Mouse (Mus musculus): ENCODE data around the gene Akap6. TPM values are rescaled to one million over a fixed set of nuclear protein-coding genes. Genes with fewer than 3 reads are reported as not detected.

Akap6 gene
- polyA plus RNA-seq, 1 experiment from 2014 or later: 0.03 TPM

- WGBS (ENCODE audit: insufficient replicate concordance): 64% methylated on average over 4 of the region's 4 CpGs
- no peaks in the 10 kb centered on the region for H3K27me3 ChIP-seq
- no peak overlapping the region for H3K4me3 ChIP-seq (replicated peaks)
- ATAC-seq (ENCODE audit: low read depth) (no peak), DNase-seq (no peak)
- H3K27ac ChIP-seq: no peak overlapping the region
- H3K36me3 ChIP-seq: no peaks in the 10 kb centered on the region
- H3K9me3 ChIP-seq (replicated peaks): no peaks in the 10 kb centered on the region
- H3K4me1 ChIP-seq (replicated peaks): no peaks in the 10 kb centered on the region
- H3K9ac ChIP-seq: no peak overlapping the region
- H3K4me2 ChIP-seq: no peak overlapping the region
These were observed 226.3 kb downstream of the Akap6 start for GRCm38 (mm10) chr12:52925448-52925847.

- no peak overlapping the region for H3K4me2 ChIP-seq
- H3K27ac ChIP-seq: no peak overlapping the region
- no peaks in the 10 kb centered on the region for H3K36me3 ChIP-seq
- no peaks in the 10 kb centered on the region for H3K27me3 ChIP-seq
- no peak for DNase-seq
- H3K4me1 ChIP-seq (replicated peaks): no peaks in the 10 kb centered on the region
- 0 out of 2 replicates have a peak, but pooled peaks cover 6% of the 10 kb centered on the region for H3K9me3 ChIP-seq (replicated peaks)
- 56% methylated on average over 7 of the region's 13 CpGs for WGBS (ENCODE audit: insufficient replicate concordance)
- no peak for ATAC-seq (ENCODE audit: low read depth)
- H3K4me3 ChIP-seq (replicated peaks): no peak overlapping the region
- no peak overlapping the region for H3K9ac ChIP-seq
These were observed 234.6 kb downstream of the Akap6 start for GRCm38 (mm10) chr12:52933832-52934231.

- WGBS (ENCODE audit: insufficient replicate concordance): 80% methylated on average over 3 of the region's 3 CpGs
- Histone ChIP-seq H3K4me2 (no peak overlapping the region), H3K4me1 (replicated peaks) (no peaks in the 10 kb centered on the region), H3K27me3 (no peaks in the 10 kb centered on the region), H3K9ac (no peak overlapping the region), H3K9me3 (replicated peaks) (0 out of 2 replicates have a peak, but pooled peaks cover 6% of the 10 kb centered on the region), H3K36me3 (no peaks in the 10 kb centered on the region), H3K27ac (no peak overlapping the region), H3K4me3 (replicated peaks) (no peak overlapping the region)
- no peak for ATAC-seq (ENCODE audit: low read depth)
- no peak for DNase-seq
These were observed 235.8 kb downstream of the Akap6 start for GRCm38 (mm10) chr12:52934989-52935388.

- WGBS (ENCODE audit: insufficient replicate concordance): 70% methylated on average over 5 of the region's 5 CpGs
- H3K4me2 ChIP-seq: no peak overlapping the region
- H3K27me3 ChIP-seq: no peaks in the 10 kb centered on the region
These were observed 239.6 kb downstream of the Akap6 start for GRCm38 (mm10) chr12:52938786-52939185.

GRCm38 (mm10) chr12:52939324-52939946 is 240.3 kb downstream of the Akap6 start:
- H3K4me3 ChIP-seq (replicated peaks): no peak overlapping the region
- H3K9me3 ChIP-seq (replicated peaks): 0 out of 2 replicates have a peak, but pooled peaks cover 6% of the 10 kb centered on the region
- no peak overlapping the region for H3K9ac ChIP-seq
- H3K27me3 ChIP-seq: no peaks in the 10 kb centered on the region
- no peak overlapping the region for H3K4me2 ChIP-seq
- H3K27ac ChIP-seq: no peak overlapping the region
- no peaks in the 10 kb centered on the region for H3K36me3 ChIP-seq
- ATAC-seq (ENCODE audit: low read depth) (no peak), DNase-seq (no peak)
- 48% methylated on average over 15 of the region's 15 CpGs for WGBS (ENCODE audit: insufficient replicate concordance)
- no peaks in the 10 kb centered on the region for H3K4me1 ChIP-seq (replicated peaks)

More at GRCm38 (mm10) chr12:52938786-52939185, 239.6 kb downstream of the Akap6 start:
- no peak for DNase-seq
- Histone ChIP-seq H3K9me3 (replicated peaks) (0 out of 2 replicates have a peak, but pooled peaks cover 6% of the 10 kb centered on the region), H3K9ac (no peak overlapping the region), H3K4me3 (replicated peaks) (no peak overlapping the region), H3K27ac (no peak overlapping the region), H3K36me3 (no peaks in the 10 kb centered on the region), H3K4me1 (replicated peaks) (no peaks in the 10 kb centered on the region)
- no peak for ATAC-seq (ENCODE audit: low read depth)

GRCm38 (mm10) chr12:52941941-52942340 is 242.8 kb downstream of the Akap6 start:
- WGBS (ENCODE audit: insufficient replicate concordance): 69% methylated on average over 4 of the region's 4 CpGs

GRCm38 (mm10) chr12:52944274-52944673 is 245.1 kb downstream of the Akap6 start:
- no peak overlapping the region for H3K4me3 ChIP-seq (replicated peaks)
- no peak overlapping the region for H3K9ac ChIP-seq
- H3K9me3 ChIP-seq (replicated peaks): no peaks in the 10 kb centered on the region
- WGBS (ENCODE audit: insufficient replicate concordance): 46% methylated on average over 7 of the region's 7 CpGs
- no peaks in the 10 kb centered on the region for H3K27me3 ChIP-seq
- H3K27ac ChIP-seq: no peak overlapping the region
- H3K36me3 ChIP-seq: no peaks in the 10 kb centered on the region
- no peaks in the 10 kb centered on the region for H3K4me1 ChIP-seq (replicated peaks)
- no peak overlapping the region for H3K4me2 ChIP-seq
- DNase-seq (no peak), ATAC-seq (ENCODE audit: low read depth) (no peak)

More at GRCm38 (mm10) chr12:52941941-52942340, 242.8 kb downstream of the Akap6 start:
- no peak for ATAC-seq (ENCODE audit: low read depth)
- Histone ChIP-seq H3K36me3 (no peaks in the 10 kb centered on the region), H3K4me3 (replicated peaks) (no peak overlapping the region), H3K27me3 (no peaks in the 10 kb centered on the region), H3K9ac (no peak overlapping the region), H3K4me2 (no peak overlapping the region), H3K27ac (no peak overlapping the region), H3K9me3 (replicated peaks) (no peaks in the 10 kb centered on the region), H3K4me1 (replicated peaks) (no peaks in the 10 kb centered on the region)
- DNase-seq: no peak

GRCm38 (mm10) chr12:52944949-52945348 is 245.8 kb downstream of the Akap6 start:
- no peak overlapping the region for H3K4me3 ChIP-seq (replicated peaks)
- no peaks in the 10 kb centered on the region for H3K4me1 ChIP-seq (replicated peaks)
- no peak for DNase-seq
- H3K27me3 ChIP-seq: no peaks in the 10 kb centered on the region
- no peaks in the 10 kb centered on the region for H3K9me3 ChIP-seq (replicated peaks)
- 52% methylated on average over 2 of the region's 2 CpGs for WGBS (ENCODE audit: insufficient replicate concordance)
- ATAC-seq (ENCODE audit: low read depth): no peak
- H3K36me3 ChIP-seq: no peaks in the 10 kb centered on the region
- no peak overlapping the region for H3K9ac ChIP-seq
- H3K4me2 ChIP-seq: no peak overlapping the region
- H3K27ac ChIP-seq: no peak overlapping the region

GRCm38 (mm10) chr12:52950660-52951059 is 251.5 kb downstream of the Akap6 start:
- Histone ChIP-seq H3K27ac (no peak overlapping the region), H3K27me3 (no peaks in the 10 kb centered on the region), H3K4me3 (replicated peaks) (no peak overlapping the region), H3K4me2 (no peak overlapping the region), H3K4me1 (replicated peaks) (no peaks in the 10 kb centered on the region), H3K9ac (no peak overlapping the region), H3K9me3 (replicated peaks) (no peaks in the 10 kb centered on the region), H3K36me3 (no peaks in the 10 kb centered on the region)
- ATAC-seq (ENCODE audit: low read depth) (no peak), DNase-seq (no peak)
- WGBS (ENCODE audit: insufficient replicate concordance): 65% methylated on average over 4 of the region's 4 CpGs

- H3K9me3 ChIP-seq (replicated peaks): no peaks in the 10 kb centered on the region
- H3K36me3 ChIP-seq: no peaks in the 10 kb centered on the region
- no peak overlapping the region for H3K27ac ChIP-seq
- H3K4me2 ChIP-seq: no peak overlapping the region
- DNase-seq (no peak), ATAC-seq (ENCODE audit: low read depth) (no peak)
- no peaks in the 10 kb centered on the region for H3K4me1 ChIP-seq (replicated peaks)
- no peak overlapping the region for H3K4me3 ChIP-seq (replicated peaks)
- H3K9ac ChIP-seq: no peak overlapping the region
- no peaks in the 10 kb centered on the region for H3K27me3 ChIP-seq
- 70% methylated on average over 3 of the region's 3 CpGs for WGBS (ENCODE audit: insufficient replicate concordance)
These were observed 258.4 kb downstream of the Akap6 start for GRCm38 (mm10) chr12:52957587-52957986.

GRCm38 (mm10) chr12:52957994-52958393 is 258.8 kb downstream of the Akap6 start:
- no peak for DNase-seq
- Histone ChIP-seq H3K4me1 (replicated peaks) (no peaks in the 10 kb centered on the region), H3K4me3 (replicated peaks) (no peak overlapping the region), H3K4me2 (no peak overlapping the region), H3K9ac (no peak overlapping the region), H3K9me3 (replicated peaks) (no peaks in the 10 kb centered on the region), H3K27me3 (no peaks in the 10 kb centered on the region), H3K36me3 (no peaks in the 10 kb centered on the region), H3K27ac (no peak overlapping the region)
- 10% methylated on average over 3 of the region's 3 CpGs for WGBS (ENCODE audit: insufficient replicate concordance)
- ATAC-seq (ENCODE audit: low read depth): no peak

GRCm38 (mm10) chr12:52991745-52992144 is 292.6 kb downstream of the Akap6 start:
- Histone ChIP-seq H3K36me3 (no peaks in the 10 kb centered on the region), H3K27me3 (no peaks in the 10 kb centered on the region), H3K4me2 (no peak overlapping the region), H3K9me3 (replicated peaks) (no peaks in the 10 kb centered on the region), H3K4me1 (replicated peaks) (no peaks in the 10 kb centered on the region), H3K9ac (no peak overlapping the region), H3K4me3 (replicated peaks) (no peak overlapping the region), H3K27ac (no peak overlapping the region)
- no peak for ATAC-seq (ENCODE audit: low read depth)
- no peak for DNase-seq
- 62% methylated on average over 6 of the region's 6 CpGs for WGBS (ENCODE audit: insufficient replicate concordance)
